Mouse (Mus musculus) kidney, adult 8-10 months (tissue): ENCODE results near the gene 2310034G01Rik.

ENCODE experiments used
- DNase-seq, 2 experiments: peaks; one replicate each; pipeline ENCODE4 v3.0.0; 2022

Gene 2310034G01Rik

DNA sequence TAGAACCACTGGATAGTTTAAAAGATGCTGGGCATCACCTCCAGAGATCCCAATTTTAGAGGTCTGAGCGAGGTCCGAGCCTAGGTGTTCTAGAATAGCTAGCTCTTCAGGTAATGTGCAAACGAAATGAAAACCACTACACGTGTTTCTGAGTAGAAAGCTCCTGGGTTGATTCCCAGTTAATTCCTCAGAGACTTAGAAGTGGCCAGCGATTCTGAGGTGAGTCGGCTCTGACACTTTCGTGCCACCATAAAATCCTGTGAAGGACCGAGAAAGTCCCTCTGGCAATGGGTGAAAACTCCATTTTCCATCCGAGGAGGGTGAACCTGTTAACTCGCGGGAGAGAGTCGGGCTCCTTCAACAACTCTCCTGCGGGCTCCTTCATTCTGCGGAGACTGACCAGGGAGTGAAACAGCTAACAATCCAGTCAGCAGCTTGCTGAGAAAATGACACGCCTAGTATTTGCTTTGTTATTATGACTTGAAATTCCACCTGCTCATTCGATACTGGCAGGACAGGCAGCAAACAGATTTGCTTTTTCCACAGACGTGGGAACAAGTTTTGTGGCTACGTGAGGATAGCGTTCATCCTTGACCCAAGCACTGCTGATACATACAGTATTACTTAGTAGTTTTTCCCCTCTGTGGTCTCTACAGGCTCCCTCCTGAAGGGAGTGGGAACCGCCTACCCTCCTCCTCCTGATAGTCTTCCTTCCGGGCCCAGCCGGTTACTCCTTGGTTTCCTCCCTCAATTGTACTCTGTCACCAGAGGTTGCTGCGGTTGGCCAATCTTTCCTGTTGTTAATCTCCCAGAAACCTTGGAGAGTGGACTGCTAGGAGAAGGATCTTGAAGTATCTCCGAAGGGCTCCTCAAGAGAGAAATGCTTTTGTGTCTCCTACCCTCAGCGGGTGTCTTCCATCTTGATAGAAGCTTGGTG lies 7.5 kb upstream of the 2310034G01Rik start:
- no peak for DNase-seq

DNA sequence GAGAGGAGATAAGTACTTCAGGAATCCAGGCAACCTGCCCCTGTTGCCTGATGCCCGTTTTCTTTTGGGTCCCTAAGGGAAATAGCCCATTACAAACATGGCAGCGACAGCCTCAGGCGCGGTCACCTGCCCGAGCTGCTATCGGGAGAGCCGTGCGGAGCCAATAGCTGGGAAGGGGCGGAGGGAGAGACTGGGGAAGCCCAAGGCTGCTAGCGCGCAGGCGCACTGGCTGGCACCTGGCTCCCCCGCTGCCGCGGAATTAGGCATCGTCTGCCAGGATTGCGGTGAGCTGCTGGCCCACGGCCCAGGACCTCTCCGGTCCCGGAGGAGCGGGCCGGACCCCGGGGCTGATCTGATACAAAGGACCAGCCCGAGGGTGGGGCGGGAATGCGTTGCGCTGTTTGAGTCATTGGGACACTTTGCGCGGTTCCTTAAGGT lies 6.6 kb upstream of the 2310034G01Rik start:
- DNase-seq: peak; percentile 89 to 94

DNA sequence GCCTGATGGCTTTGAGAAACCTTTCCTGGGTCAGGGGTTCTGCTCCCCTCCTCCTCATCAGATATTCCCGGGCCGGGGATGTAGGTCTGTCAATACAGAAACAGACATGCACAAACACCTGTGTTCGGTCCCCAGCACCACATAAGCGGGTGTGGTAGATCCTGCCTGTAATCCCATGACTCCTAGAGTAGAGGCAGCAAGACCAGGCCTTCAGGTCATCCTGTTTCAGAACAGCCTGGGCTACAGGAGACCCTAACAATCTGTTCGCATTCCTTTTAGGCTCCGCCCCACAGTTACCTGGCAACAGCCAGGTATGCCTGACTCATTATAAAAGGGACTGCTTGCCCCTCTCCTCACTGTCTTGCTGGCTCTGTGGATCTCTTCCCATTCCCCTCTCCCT lies 552 bp downstream of the 2310034G01Rik start:
- no peak for DNase-seq

DNA sequence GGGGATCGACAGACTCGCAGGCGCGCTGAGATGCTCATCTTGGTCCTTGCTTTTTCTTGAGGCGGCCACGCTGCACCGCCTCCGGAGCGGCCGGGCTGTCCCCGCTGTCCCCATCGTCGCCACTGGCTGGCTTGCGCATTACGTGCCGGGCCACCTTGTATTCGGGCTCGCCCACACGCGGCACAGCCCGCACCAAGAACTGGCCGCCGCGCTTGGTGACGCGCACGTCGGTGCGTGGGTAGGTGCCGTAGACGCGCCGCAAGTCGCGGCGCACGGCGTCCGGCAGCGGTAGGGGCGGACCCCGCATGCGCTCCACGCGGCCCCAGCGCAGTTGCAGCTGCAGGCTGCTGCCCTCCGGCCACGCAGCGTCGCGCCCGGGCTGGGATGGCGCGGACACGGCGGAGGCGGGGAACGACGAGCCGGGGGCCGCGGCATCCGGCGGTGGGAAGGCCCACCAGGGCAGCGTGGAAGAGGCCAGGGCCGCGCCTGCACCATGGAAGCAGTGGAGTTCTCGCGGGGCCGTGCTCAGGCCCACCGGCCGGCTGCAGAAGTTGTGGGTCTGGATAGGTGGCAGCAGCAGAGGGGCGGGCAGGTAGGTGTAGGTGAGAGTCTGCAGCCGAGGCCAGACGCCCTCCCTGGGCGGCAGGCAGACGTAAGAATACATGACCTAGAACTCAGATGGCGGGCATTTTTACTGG lies 1.2 kb downstream of the 2310034G01Rik start:
- DNase-seq: peak; percentile 44 to 49

DNA sequence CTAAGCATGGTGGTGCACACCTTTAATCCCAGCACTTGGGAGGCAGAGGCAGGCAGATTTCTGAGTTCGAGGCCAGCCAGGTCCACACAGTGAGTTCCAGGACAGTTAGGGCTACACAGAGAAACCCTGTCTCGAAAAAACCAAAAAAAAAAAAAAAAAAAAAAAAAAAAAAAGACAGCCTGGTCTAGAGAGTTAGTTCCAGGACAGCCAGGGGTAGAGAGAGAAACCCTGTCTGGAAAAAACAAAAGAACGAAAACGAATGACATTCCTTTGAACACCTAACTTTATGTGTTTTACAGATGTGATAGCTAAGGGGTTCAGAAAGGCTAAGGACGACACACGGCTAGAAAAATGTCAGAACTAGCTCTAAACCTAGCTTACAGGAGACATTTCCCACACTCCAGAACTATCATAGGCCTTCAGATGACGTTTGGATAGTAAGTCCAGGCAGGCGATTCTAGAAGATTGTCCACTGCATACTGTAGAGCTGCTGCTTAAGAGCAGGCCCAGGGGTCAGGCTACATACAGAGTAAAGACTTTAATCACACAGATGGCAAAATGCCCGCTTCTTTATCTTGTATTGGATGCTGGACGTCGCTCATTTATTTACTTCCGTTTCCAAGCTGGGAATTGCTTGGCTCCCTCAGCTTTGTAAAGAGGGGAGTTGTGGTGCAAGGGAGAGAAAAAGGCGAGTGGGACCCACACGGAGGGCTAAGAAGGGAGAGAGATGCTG lies 2.0 kb downstream of the 2310034G01Rik start:
- DNase-seq: no peak

DNA sequence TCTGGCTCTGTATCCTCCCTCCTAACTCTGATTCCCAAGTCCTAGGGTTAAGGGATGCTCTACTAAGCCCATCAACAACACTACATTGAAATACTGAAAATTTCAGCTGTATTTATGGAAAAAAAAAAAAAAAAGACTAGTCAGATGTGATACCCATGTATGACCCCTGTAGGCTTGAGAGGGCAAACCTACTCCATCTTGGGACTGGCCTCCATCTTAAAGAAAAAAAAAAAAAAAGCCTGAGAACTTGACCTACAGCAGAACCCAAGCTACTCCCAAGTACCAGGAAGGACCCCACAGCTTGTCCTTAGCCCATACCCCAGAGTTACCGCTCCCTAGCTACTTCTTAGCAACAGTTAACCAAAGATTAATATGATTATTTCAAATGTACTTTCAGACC lies 3.0 kb downstream of the 2310034G01Rik start:
- DNase-seq: no peak

DNA sequence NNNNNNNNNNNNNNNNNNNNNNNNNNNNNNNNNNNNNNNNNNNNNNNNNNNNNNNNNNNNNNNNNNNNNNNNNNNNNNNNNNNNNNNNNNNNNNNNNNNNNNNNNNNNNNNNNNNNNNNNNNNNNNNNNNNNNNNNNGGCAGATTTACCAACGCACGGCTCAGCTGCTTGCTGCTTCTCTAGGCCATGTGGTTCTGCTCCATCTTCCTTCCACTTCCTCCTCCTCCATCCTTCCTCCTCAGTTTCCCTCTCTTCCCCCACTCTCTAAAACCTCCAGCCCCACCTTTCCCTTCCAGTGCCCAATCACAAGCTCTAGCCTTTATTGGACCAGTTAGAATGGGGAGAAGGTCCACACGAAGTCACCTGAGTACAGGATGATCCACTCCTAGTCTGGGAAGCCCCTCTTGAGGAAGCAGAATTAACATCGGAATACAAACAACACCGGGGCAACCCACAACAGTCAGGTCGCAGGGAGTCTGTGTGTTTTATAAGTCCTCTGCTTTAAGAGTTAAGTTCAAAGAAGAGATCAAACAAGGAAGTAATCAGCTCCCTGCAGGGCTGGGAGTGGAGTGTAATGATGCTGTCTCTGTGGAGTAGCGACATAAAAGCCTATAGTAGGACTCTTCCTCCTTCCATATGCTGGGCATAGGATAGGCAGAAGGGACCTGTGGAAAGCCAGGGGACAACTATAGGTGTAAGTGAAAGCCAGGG lies 5.2 kb downstream of the 2310034G01Rik start:
- no peak for DNase-seq

DNA sequence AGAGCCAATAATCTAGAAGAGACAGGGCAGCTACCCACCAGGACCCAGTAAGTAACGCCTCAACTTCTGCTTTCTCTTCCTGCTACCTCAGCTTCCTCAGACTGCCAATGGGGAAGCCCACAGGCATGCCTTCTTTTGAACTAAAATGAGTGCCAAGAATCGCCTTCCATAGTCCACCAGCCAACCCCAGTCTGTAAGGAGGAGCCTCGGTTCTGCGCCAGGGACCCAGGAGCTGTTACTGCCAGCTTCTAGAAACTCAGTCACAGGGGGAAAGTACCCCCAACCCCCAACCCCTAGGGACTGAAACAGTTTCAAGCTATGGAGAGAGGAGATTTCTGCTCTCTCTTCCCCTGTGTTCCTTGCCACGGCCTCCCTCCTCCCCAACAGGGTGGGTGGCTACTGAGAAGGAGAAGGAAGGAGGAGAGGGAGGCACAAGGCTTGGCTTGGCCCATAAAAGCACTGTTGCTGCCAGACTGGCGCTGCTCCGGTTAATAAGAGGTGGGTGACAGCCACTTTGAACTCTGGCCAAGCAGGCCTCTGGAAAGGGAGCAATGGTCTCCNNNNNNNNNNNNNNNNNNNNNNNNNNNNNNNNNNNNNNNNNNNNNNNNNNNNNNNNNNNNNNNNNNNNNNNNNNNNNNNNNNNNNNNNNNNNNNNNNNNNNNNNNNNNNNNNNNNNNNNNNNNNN lies 10.7 kb downstream of the 2310034G01Rik start:
- DNase-seq: no peak

DNA sequence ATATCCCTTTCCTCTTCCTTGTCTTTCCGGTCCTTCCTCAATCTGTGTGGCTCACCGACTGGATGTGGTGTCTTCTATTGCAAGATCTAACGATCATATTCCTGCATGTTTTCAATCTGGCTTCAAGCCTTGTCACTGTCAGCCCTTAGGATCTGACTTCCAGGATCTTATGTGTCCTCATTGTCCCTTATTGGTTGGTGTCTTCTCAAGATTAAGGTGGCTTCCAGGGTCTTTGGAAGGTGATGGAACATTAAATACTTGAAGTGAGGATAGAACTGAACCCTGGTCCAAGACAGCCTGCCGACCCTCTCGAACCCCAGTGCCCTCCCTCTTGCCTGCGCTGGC lies 11.2 kb downstream of the 2310034G01Rik start:
- no peak for DNase-seq

DNA sequence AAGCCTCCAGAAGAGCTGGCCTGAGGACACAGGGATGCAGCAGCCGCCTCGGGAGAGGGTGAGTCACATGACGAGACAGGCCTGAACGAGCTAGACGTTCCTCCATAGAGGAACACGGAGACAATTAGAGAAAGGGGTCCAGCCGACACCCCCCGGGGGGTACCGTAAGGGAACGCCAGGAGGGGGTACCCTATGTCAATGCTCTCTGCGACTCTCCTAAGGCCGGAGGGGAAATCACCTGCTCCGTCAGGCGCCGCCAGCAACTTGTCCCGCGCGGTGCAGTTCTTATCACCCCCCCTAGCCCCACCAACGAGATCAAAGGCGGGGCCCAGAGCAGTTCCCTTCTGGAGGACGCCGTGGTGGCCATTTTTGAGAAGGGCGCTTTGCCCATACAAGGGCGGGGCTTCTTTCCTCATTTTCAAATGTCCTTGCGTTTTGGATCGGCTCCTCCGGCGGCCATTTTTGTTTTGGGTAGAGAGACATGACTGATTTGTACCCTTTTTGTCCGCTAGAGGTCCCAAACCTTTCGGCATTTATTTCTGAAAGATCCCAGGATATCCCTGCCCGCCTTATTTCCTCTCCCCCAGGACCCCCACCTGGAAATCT lies 11.7 kb downstream of the 2310034G01Rik start, which contains the start of gene Cuedc2:
Gene Cuedc2 (minus strand): TSS at position 372 of the 606 bp plus-strand sequence.
- DNase-seq: peak; percentile 97 to 99

DNA sequence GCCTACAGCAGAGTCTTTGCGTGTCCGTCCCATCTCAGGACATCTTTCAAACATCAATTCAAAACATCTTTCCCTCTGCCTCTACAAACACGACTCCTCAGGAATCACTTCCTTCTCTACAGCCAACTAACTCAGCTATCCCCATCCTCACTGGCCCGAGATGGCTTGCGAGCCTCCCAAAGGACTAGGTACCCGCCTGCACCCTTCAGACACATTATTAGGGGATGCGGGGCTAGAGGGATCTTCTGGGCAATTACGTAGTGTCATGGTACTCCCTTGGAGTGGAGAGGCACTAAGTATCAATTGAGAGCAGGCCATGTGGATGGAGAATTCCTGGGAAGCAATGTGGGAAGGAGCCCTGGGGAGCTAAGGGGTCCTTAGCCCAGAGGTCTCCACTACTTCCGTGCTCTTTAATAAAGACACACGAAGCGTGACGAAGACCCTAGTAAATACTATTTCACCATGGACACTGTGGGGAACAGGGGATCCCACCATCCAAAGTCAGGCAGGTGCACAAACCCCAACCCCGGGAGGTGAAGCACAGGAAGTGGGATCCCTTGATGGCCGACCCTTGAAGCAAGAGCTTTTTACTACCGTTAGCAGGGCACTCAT lies 12.3 kb downstream of the 2310034G01Rik start:
- no peak for DNase-seq

DNA sequence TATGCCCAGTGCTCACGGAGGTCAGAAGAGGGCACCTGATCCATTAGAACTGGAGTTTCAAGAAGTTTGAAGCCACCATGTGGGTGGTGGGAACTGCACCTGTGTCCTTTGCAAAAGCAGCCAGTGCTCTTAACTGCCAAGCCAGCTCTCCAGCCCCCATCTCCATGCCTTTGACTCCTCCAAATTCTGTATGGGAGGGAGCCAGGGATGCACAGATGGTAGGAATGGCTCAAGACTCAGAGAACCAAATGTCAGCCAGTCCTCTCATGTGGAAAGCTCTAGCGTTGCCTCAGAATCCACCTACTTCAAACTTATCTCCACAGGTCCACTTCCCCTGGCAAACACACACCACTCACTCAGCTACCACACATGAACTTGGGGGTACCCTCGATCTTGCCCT lies 16.2 kb downstream of the 2310034G01Rik start:
- DNase-seq: no peak

DNA sequence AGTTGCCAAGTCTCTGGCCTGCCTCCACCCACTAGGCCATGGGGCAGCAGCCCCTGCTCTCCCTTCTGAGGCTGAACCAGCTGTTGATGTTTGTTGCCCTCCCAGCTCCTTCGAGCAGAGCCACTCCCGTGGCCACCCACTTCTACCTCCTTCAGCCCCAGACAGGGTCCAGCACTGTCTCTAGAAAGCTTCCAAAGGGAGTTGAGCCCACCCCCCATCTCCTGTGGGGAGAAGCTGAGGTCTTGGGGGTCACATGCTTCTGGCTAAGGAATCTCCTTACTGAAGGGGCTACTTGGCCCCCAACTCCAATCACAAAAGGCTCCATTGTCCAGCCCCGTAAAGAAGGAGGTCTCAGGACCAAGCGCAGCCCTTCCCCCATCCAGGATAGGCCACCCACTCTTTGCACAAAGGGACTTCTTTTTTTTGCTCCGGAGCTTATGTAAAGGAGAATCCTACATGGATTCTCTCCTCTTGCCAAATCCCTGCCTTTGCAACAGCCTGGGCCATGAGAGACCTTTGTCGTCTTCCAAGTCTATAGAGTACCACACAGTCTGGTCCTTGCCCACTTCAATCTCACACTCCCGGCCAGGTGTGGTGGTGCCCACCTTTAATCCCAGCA lies 17.3 kb downstream of the 2310034G01Rik start:
- no peak for DNase-seq

DNA sequence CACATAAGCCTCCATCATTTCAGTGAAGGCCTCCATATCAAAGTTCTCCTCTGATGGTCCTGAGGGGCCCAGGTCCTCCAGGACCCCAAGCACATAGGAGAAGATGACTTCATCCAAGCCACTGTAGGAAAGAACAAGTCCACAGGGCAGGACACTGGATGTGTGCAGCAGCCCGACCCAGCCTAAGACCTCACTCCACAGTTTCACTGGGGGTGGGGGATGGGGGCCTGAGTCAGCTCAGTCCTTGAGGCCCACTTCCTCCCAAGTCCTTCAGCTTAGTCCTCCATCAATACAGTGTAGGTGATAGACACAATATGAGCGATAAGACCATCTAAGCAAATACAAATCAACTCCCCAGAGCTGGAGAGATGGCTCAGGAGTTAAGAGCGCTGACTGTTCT lies 18.2 kb downstream of the 2310034G01Rik start:
- DNase-seq: no peak

DNA sequence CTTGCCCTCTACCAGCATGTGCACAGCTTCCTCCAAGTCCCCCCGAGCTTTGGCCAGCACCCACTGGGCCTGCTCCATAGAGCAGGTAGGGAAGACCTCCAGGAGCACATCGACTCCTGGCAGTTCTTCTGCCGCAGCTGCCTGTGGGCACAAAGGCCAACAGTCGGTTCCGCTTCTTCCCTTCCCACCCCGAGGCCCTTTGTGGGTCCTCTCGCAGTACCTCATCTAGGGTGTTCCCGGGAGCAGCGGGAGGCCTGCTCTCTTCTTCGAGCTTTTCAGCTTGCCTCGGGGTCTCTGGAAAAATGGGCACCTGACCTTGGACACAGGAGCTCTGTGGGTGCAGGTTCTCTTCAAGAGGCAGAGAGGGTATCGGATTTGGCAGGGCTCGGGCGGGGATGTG lies 18.8 kb downstream of the 2310034G01Rik start:
- no peak for DNase-seq

DNA sequence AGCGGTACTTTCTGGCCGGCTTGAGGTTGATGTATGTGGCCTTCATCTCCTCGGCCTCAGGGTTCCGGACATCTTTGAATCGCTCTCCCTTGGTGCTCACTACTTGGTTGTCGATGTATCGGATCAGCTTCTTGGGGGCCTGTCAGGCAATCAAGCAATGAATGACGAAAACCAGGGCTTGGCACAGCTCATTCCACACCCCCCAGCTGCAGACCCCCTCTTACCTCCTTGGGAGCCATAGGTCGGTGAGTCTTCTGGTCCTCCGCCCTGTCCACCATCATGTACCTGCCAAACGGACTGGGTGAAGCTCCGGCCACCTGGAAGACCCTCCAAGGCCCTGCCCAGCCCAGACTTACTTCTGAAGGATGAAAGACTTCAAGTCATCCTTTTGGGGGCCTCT lies 19.4 kb downstream of the 2310034G01Rik start:
- no peak for DNase-seq

DNA sequence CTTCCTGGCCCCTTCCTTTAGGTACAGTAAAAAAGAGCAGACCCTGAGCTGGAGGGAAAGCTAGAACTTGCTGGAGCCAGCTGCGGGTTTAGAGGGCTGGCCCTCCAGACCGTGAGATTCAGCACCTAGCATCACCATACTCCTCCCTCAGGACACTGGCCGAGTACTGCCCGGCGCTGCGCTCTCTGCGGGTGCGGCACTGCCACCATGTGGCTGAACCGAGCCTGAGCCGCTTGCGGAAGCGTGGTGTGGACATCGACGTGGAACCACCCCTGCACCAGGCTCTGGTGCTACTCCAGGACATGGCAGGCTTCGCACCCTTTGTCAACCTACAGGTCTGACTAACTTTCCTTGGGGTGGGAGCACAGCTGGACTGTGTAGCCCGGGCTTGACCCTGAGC lies 20.2 kb downstream of the 2310034G01Rik start:
- DNase-seq: peak; percentile 77 to 86

DNA sequence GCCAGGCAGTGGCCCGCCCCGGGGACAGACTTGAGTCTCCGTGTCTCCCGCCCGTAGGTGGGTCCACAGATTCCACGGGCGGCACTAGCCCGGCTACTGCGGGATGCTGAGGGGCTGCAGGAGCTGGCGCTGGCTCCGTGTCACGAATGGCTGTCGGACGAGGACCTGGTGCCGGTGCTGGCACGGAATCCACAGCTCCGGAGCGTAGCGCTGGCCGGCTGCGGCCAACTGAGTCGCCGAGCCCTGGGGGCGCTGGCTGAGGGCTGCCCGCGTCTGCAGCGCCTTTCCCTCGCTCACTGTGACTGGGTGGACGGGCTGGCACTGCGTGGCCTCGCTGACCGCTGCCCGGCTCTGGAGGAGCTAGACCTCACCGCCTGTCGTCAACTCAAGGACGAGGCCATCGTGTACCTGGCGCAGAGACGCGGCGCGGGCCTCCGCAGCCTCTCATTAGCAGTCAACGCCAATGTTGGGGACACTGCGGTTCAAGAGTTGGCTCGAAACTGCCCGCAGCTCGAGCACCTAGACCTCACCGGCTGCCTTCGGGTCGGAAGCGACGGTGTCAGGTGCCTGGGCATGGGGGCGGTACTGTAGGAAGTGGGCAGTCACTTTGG lies 21.0 kb downstream of the 2310034G01Rik start:
- peak in 1 of 2 experiments; percentile 26 for DNase-seq

DNA sequence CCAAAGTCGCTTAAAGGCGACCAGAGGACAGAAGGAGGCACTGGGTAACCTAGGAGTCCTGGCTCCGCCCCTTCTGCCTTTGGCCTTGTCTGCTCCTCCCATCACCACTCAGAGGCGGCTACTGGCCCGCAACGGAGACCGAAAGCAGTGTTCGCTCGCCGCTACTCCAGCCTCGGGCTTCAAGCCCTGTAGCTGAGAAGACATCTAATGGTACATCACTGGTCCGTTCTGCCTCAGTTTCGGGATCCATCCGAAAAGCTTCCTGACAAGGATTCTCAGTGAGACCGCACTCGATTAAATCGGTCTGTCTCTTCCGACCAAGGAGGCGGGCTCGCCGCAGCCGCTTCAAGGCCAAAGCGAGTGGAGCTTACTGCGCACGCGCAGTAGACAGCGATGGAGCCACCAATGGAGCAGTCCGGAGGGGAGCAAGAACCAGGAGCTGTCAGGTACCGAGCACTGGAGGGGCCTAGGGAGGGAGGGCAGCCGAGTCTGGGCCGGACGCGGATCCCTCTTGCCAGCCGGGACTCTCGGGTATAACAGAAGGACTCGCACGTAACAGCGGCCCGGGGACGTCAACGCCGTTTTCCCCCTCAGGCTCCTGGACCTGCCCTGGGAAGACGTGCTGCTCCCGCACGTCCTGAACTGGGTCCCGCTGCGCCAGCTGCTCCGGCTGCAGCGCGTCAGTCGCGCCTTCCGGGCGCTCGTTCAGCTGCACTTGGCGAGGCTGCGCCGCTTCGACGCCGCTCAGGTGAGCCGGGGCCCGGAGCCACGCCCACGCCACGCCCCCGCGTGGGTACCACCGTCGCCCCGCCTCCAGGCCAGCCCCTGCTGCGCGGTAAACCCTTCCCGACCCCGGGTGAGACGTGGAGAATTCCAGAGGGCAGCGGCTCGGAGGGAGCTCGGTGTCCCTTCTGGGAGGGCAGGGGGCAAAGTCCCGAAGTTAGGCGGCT lies 21.7 kb downstream of the 2310034G01Rik start, which contains the start of gene Fbxl15:
Gene Fbxl15 (plus strand): TSS at position 104 of the 950 bp plus-strand sequence.
- peak; percentile 93 to 94 for DNase-seq
